Mouse (Mus musculus) embryonic facial prominence, embryonic 11.5 days (tissue): Measurements from ENCODE around the gene Mfap3. TPM values are rescaled to one million over a fixed set of nuclear protein-coding genes. Genes with fewer than 3 reads are reported as not detected.
A peak's percentile ranks its signal among the peaks of the same experiment; 100 is the strongest.
"Not testable (repeated sequence)": the region's sequence is repeated elsewhere in the genome, so short reads cannot be mapped to it uniquely, and the experiment has no call there.

Experiments
- ATAC-seq: fragments of 200-750 bp; cut with Nextera tagmentation; replicated peaks from 2 replicates; pipeline ENCODE4 v1.8.0; 2017; ENCODE audit warnings: low read depth; ENCODE audit not compliant: insufficient number of reproducible peaks, low FRiP score, low TSS enrichment
- DNase-seq: peaks from one replicate; pipeline ENCODE4 v3.0.0-alpha.2; 2015; ENCODE audit warnings: low spot score
- H3K27ac ChIP-seq: fragments of 300-500 bp; sonication (generic); replicated peaks from 2 replicates; pipeline ENCODE4 v1.5.1; 2014; ENCODE audit warnings: mild to moderate bottlenecking, low read depth, low read length, control low read depth
- H3K27me3 ChIP-seq: fragments of 300-500 bp; sonication (generic); 2 replicates; pipeline ENCODE4 v1.6.1; 2014; ENCODE audit warnings: mild to moderate bottlenecking, low read length, moderate library complexity, mixed read lengths; ENCODE audit not compliant: control insufficient read depth, insufficient read depth
- H3K36me3 ChIP-seq: fragments of 300-500 bp; sonication (generic); replicated peaks from 2 replicates; pipeline ENCODE4 v1.6.1; 2014; ENCODE audit warnings: low read depth, mild to moderate bottlenecking, low read length, moderate library complexity, mixed read lengths; ENCODE audit not compliant: control insufficient read depth, insufficient read depth
- H3K4me1 ChIP-seq: fragments of 300-500 bp; sonication (generic); 2 replicates; pipeline ENCODE4 v1.6.1; 2014; ENCODE audit warnings: low read length, mixed read lengths; ENCODE audit not compliant: control insufficient read depth, insufficient read depth
- H3K4me2 ChIP-seq: fragments of 300-500 bp; sonication (generic); 2 replicates; pipeline ENCODE4 v1.6.1; 2014; ENCODE audit warnings: low read depth, mild to moderate bottlenecking, control low read depth, low read length, moderate library complexity
- H3K4me3 ChIP-seq: fragments of 300-500 bp; sonication (generic); 2 replicates; pipeline ENCODE4 v1.5.1; 2014; ENCODE audit warnings: low read depth, low read length, control low read depth
- H3K9ac ChIP-seq: fragments of 300-500 bp; sonication (generic); replicated peaks from 2 replicates; pipeline ENCODE4 v1.6.1; 2014; ENCODE audit warnings: mild to moderate bottlenecking, control low read depth, low read length
- H3K9me3 ChIP-seq: fragments of 300-500 bp; sonication (generic); replicated peaks from 2 replicates; pipeline ENCODE4 v1.6.1; 2016; ENCODE audit warnings: mild to moderate bottlenecking, low read length, inconsistent platforms, mixed read lengths; ENCODE audit not compliant: control insufficient read depth
- WGBS: fragments of 180-500 bp; shearing (Covaris S2); extraction: QIAGEN DNeasy Blood & Tissue Kit; methylation state at CpG from one replicate; pipeline ENCODE4 v1.1.7; 2014; 5-methylcytosine and 5-hydroxymethylcytosine counted together
- polyA plus RNA-seq: library from polyadenylated mRNA; unstranded; fragments of >200 nt; fragmentation: Nextera tagmentation; extraction: Ambion mirVana; gene quantifications from 2 replicates; pipeline ENCODE4 v1.2.1, GENCODE M21; 2014

The Mfap3 gene
- polyA plus RNA-seq, 1 experiment from 2014 or later, result 60.0 TPM

- ATAC-seq (no peak), DNase-seq (no peak)
- 83% methylated on average over 8 of the region's 8 CpGs for WGBS
- no peaks in the 10 kb centered on the region for H3K36me3 ChIP-seq
- no peak overlapping the region for H3K9ac ChIP-seq
- no peaks in the 10 kb centered on the region for H3K9me3 ChIP-seq
- no peak overlapping the region for H3K27ac ChIP-seq
- no peaks in the 10 kb centered on the region for H3K27me3 ChIP-seq
- H3K4me1 ChIP-seq, result no peaks in the 10 kb centered on the region; the same call in 1 of the 2 replicates
- H3K4me2 ChIP-seq, result no peak overlapping the region
- no peak overlapping the region for H3K4me3 ChIP-seq
Measured at GRCm38 (mm10) chr11:57551016-57551415, 32.6 kb downstream of the Mfap3 start.

DNA sequence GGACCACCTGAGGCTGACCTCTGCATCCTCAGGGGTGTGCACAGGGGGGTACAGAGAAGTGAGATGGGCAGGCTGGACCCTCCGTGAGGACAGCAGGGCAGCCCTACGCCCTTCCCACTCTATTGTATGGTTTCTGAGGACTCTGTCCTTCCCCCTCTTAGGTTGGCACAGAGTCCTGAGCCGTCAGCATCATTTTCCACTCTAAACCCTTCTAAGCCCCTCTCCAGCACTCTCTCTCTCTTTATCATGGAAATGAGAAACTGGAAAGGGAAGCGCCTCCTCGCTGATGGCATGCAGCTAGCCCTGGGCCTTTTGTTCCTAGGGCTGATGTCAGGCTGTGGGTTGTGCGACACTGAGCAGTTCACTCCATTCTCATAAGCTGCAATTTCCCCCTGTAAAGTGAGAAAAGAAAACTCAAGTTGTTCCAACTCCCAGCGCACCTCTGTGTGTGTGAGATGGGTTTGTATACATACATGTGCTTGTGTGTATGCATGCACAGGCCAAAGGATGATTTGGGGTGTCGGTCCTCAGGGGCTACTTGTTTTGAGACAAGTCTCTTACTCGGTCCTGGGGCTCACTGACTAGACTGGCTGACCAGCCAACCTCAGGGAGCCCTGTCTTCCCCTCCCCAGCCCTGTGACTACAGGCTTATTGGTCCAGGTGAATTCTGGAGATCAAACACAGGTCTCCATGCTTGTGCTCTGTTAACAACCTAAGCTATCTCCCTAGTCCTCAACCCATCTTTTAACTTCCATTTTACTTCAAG lies 34.7 kb downstream of the Mfap3 start:
- H3K4me1 ChIP-seq, result no peaks in the 10 kb centered on the region; the same call in 1 of the 2 replicates
- 38% methylated on average over 9 of the region's 9 CpGs for WGBS
- DNase-seq (no peak), ATAC-seq (peak; percentile 60; the same call in 1 of the 2 replicates)
- no peak overlapping the region for H3K9ac ChIP-seq
- H3K4me3 ChIP-seq, result no peak overlapping the region
- no peaks in the 10 kb centered on the region for H3K9me3 ChIP-seq
- no peaks in the 10 kb centered on the region for H3K27me3 ChIP-seq
- H3K36me3 ChIP-seq, result no peaks in the 10 kb centered on the region
- H3K4me2 ChIP-seq, result no peak overlapping the region
- no peak overlapping the region for H3K27ac ChIP-seq

GRCm38 (mm10) chr11:57557936-57558335 lies 39.5 kb downstream of the Mfap3 start:
- not testable (repeated sequence) for H3K36me3 ChIP-seq, DNase-seq, H3K4me1 ChIP-seq, H3K27ac ChIP-seq, H3K4me2 ChIP-seq, H3K9ac ChIP-seq, H3K27me3 ChIP-seq, ATAC-seq, H3K9me3 ChIP-seq, H3K4me3 ChIP-seq
- 83% methylated on average over 9 of the region's 10 CpGs for WGBS

DNA sequence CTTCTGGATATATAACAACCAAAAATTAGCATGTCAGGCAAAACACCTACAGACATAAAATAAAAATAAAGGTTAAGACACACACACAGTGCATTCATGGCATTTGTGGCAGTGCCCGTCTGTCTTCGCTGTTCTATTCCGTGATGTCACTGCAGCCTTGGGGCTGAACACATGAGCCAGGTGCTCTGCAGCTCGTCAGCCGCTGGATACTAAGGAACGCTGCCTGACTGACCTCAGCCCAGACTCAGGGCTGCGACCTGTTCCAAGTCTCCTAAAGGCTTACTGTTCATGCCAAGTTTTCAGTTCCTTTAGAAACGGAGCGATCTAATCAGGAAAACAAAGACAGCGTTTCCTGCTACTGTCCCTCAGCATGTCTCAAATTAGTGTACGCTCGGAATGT lies 46.1 kb downstream of the Mfap3 start:
- H3K27me3 ChIP-seq, result no peaks in the 10 kb centered on the region
- no peak overlapping the region for H3K4me2 ChIP-seq
- H3K9ac ChIP-seq, result no peak overlapping the region
- H3K4me3 ChIP-seq, result no peak overlapping the region
- H3K9me3 ChIP-seq, result no peaks in the 10 kb centered on the region
- no peaks in the 10 kb centered on the region for H3K4me1 ChIP-seq
- no peaks in the 10 kb centered on the region for H3K36me3 ChIP-seq
- no peak overlapping the region for H3K27ac ChIP-seq
- DNase-seq, result no peak
- 71% methylated on average over 12 of the region's 12 CpGs for WGBS
- no peak for ATAC-seq

DNA sequence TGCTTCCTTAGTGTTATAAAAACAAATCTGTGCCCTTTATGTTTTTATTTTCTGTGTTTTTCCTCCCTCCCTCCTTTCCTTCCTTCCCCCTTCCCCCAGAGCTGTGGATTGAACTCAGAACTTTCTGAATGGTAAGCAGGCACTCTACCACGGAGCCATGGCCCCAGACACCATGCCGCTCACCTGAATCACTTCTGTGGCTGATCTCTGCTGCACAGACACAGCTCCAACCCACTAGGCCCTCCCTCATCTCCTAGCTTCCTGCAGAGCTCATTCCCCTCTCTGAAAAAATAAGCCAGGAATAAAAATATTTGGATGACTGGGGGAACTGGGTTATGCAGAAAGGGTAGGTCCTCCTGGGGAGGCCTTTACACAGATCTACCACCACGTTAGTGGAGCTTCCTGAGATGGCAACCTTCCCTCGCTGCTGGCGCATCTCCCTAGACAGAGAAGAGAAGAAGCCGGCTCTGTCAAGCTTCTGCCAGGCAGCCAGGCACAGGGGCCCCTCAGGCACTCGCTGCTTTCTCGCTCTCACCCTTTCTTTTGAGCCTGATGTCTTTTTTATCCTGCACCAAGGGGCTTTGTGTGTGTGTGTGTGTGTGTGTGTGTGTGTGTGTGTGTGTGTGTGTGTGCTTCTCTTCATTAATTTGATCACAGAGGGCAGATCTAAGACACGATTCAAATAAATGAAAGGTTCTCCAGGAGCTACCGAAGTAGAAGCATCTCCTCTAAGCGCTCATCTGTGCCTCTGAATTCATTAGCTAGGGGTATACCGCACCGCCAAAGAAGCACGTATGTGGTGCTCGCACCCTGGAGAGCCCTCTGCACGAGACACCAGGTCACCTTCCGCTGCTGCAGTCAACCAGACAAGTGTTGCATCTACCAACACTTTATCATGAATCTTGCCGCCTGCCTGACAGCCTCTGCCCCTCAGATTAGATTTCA lies 47.9 kb downstream of the Mfap3 start:
- no peak overlapping the region for H3K4me3 ChIP-seq
- no peaks in the 10 kb centered on the region for H3K4me1 ChIP-seq
- no peak overlapping the region for H3K4me2 ChIP-seq
- H3K27ac ChIP-seq, result no peak overlapping the region
- no peaks in the 10 kb centered on the region for H3K9me3 ChIP-seq
- H3K36me3 ChIP-seq, result no peaks in the 10 kb centered on the region
- no peak for ATAC-seq
- DNase-seq, result no peak
- no peaks in the 10 kb centered on the region for H3K27me3 ChIP-seq
- no peak overlapping the region for H3K9ac ChIP-seq
- WGBS, result 25% methylated on average over 18 of the region's 18 CpGs

- no peak overlapping the region for H3K4me3 ChIP-seq
- no peak overlapping the region for H3K4me2 ChIP-seq
- no peaks in the 10 kb centered on the region for H3K27me3 ChIP-seq
- H3K9ac ChIP-seq, result no peak overlapping the region
- 91% methylated on average over 2 of the region's 2 CpGs for WGBS
- H3K4me1 ChIP-seq, result no peaks in the 10 kb centered on the region
- H3K27ac ChIP-seq, result no peak overlapping the region
- H3K36me3 ChIP-seq, result no peaks in the 10 kb centered on the region
- ATAC-seq (no peak), DNase-seq (no peak)
- H3K9me3 ChIP-seq, result no peaks in the 10 kb centered on the region
Measured at GRCm38 (mm10) chr11:57568950-57569490, 50.6 kb downstream of the Mfap3 start.

DNA sequence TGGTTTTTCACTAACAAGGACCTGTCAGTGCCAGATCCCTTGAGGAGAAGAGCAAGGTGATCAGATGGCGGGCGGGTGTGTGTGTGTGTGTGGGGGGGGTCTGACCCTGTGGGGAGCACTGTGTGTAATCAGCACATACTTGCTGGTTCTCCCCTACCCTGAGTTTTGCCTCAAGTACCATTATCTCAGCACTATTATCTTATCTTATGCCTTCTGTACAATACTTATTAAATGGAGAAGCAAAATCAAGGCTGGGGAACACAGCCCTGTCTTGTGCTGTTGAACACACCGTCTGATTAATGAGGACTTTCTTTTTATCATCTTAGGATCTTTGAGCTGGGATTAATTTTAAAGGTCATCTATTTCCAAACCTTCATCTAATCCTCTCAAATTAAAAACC lies 52.6 kb downstream of the Mfap3 start:
- no peak overlapping the region for H3K27ac ChIP-seq
- ATAC-seq, result no peak
- no peaks in the 10 kb centered on the region for H3K9me3 ChIP-seq
- no peak overlapping the region for H3K9ac ChIP-seq
- no peak for DNase-seq
- WGBS, result 86% methylated on average over 3 of the region's 3 CpGs
- H3K4me1 ChIP-seq, result no peaks in the 10 kb centered on the region
- no peak overlapping the region for H3K4me2 ChIP-seq
- H3K27me3 ChIP-seq, result no peaks in the 10 kb centered on the region
- no peak overlapping the region for H3K4me3 ChIP-seq
- no peaks in the 10 kb centered on the region for H3K36me3 ChIP-seq
